Mouse (Mus musculus) kidney, postnatal 0 days (tissue): ENCODE measurements around the gene Atxn7l1. TPM values are rescaled to one million over a fixed set of nuclear protein-coding genes. Genes with fewer than 3 reads are reported as not detected.

Source experiments
- ATAC-seq: fragments of 200-750 bp; cut with Nextera tagmentation; replicated peaks from 2 replicates; pipeline ENCODE4 v1.8.0; 2017; ENCODE audit warnings: low read depth, moderate number of reproducible peaks, moderate TSS enrichment, moderate library complexity; ENCODE audit not compliant: low FRiP score
- DNase-seq: peaks from one replicate; pipeline ENCODE4 v3.0.0-alpha.2; 2016; ENCODE audit warnings: low spot score
- H3K27ac ChIP-seq: fragments of 300-500 bp; sonication (generic); 2 replicates; pipeline ENCODE4 v1.5.1; 2014; ENCODE audit warnings: mild to moderate bottlenecking
- H3K27me3 ChIP-seq: fragments of 300-500 bp; sonication (generic); 2 replicates; pipeline ENCODE4 v1.6.1; 2014; ENCODE audit warnings: low read length, mixed read lengths; ENCODE audit not compliant: insufficient read depth
- H3K36me3 ChIP-seq: fragments of 300-500 bp; sonication (generic); 2 replicates; pipeline ENCODE4 v1.6.1; 2014; ENCODE audit warnings: low read length, mixed read lengths; ENCODE audit not compliant: insufficient read depth
- H3K4me1 ChIP-seq: fragments of 300-500 bp; sonication (generic); replicated peaks from 2 replicates; pipeline ENCODE4 v1.6.1; 2014; ENCODE audit warnings: antibody characterized with exemption, low read length, mixed read lengths; ENCODE audit not compliant: insufficient read depth
- H3K4me2 ChIP-seq: fragments of 300-500 bp; sonication (generic); 2 replicates; pipeline ENCODE4 v1.6.1; 2014; ENCODE audit warnings: mild to moderate bottlenecking, low read length, moderate library complexity, mixed read lengths
- H3K4me3 ChIP-seq: fragments of 300-500 bp; sonication (generic); replicated peaks from 2 replicates; pipeline ENCODE4 v1.5.1; 2014; ENCODE audit warnings: low read depth, low read length
- H3K9ac ChIP-seq: fragments of 300-500 bp; sonication (generic); 2 replicates; pipeline ENCODE4 v1.6.1; 2014; ENCODE audit warnings: low read depth, low read length
- H3K9me3 ChIP-seq: fragments of 300-500 bp; sonication (generic); replicated peaks from 2 replicates; pipeline ENCODE4 v1.6.1; 2016; ENCODE audit warnings: low read length, inconsistent platforms, mixed read lengths
- CTCF ChIP-seq: IDR thresholded peaks from 2 replicates; pipeline ENCODE4 v1.5.1; 2016; ENCODE audit warnings: antibody characterized with exemption, low read depth, mild to moderate bottlenecking, moderate library complexity
- WGBS: fragments of 180-500 bp; shearing (Covaris S2); extraction: QIAGEN DNeasy Blood & Tissue Kit; methylation state at CpG from one replicate; pipeline ENCODE4 v1.1.7; 2014; 5-methylcytosine and 5-hydroxymethylcytosine counted together
- polyA plus RNA-seq: library from polyadenylated mRNA; unstranded; fragments of >200 nt; fragmentation: Nextera tagmentation; extraction: Ambion mirVana; gene quantifications from 2 replicates; pipeline ENCODE4 v1.2.1, GENCODE M21; 2015

Gene Atxn7l1
- polyA plus RNA-seq, 1 experiment from 2014 or later: 9.3 TPM

DNA sequence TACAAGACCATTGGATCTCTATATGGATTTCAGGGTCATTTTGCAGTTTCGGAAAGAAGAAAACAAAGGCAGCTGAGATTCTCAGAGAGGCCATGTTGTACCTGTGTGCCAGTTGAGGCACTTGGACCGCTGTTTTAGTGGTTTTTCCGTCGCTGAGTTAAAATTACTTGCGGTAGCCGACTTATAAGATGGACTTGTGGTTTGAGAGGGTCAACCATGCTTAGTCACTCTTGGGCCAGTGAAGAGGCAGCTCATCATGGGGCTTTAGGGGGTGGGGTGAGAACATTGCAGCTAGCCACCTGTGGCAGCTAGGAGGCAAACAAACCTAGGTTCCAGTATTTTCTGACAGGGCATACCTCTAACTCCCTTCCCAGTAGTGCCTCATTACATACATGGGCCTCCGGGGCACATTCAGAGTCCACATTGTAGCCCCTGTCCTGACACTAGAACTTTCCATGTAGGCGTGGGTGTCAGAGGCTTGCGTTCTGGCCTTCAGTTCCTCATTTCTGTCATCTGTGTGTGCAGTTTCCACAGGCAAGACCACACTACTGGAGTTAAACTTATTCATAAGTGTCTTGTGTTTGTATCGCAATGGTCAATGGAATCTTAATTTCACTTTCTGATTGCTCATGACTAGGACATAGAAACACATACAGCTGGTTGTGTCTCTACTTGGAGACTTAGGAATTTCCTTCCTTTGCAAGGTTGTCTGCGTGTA is 22.4 kb downstream of the Atxn7l1 start:
- 0 out of 2 replicates have a peak, but pooled peaks cover 1% of the 10 kb centered on the region for H3K4me1 ChIP-seq
- 90% methylated on average over 11 of the region's 11 CpGs for WGBS
- no peaks in the 10 kb centered on the region for H3K9me3 ChIP-seq
- TF ChIP-seq CTCF: no peak
- H3K4me2 ChIP-seq: no peak overlapping the region
- no peak for ATAC-seq
- no peak overlapping the region for H3K4me3 ChIP-seq
- no peak overlapping the region for H3K27ac ChIP-seq
- H3K36me3 ChIP-seq: no peaks in the 10 kb centered on the region
- no peak for DNase-seq
- H3K27me3 ChIP-seq: no peaks in the 10 kb centered on the region
- no peak overlapping the region for H3K9ac ChIP-seq

DNA sequence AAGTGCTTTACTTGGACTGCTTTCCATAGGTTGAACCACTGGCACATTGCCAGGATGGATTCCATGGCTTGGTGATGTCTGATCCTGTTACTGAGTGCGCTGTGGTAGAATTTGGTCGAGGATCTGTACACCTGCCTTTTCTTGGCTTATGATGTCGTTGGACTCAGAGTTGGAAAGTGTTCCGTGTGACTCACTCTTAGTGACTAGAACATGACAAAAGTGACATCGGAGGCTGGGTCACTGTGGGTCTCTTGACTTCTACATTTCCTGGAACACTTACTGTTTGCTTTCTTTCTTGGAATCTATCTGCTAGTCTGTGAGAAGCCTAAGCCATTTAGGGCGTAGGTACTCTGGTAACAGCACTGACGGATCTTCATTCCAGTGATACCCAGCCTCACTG is 23.3 kb downstream of the Atxn7l1 start:
- no peak for ATAC-seq

DNA sequence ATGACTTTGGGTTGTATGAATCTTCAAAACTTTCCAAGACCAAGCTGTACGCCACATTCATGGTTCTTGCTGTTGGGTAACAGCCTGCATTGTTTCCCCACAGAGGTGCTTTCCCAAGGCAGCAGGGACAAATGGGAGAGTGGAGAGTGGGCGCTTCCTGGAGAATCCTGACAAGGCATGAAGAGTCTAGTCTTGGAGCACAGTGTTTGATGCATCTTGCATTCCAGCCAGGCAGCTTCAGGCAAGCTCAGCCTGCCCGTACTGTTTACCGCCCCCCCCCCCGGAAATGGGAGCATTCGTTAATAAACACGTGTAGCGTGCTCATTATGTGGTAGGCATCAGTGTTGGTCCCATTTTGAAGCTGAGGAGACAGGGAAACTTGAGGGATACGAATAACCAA is 25.4 kb downstream of the Atxn7l1 start:
- 77% methylated on average over 9 of the region's 9 CpGs for WGBS
- Histone ChIP-seq H3K36me3 (no peaks in the 10 kb centered on the region), H3K27ac (no peak overlapping the region), H3K9me3 (no peaks in the 10 kb centered on the region), H3K4me3 (no peak overlapping the region), H3K4me2 (no peak overlapping the region), H3K27me3 (no peaks in the 10 kb centered on the region), H3K4me1 (peaks cover 15% of the 10 kb centered on the region; the same call in 1 of the 2 replicates), H3K9ac (no peak overlapping the region)
- no peak for TF ChIP-seq CTCF
- DNase-seq: no peak
- ATAC-seq: no peak

More for the DNA sequence above, 23.3 kb downstream of the Atxn7l1 start:
- no peak for DNase-seq
- Histone ChIP-seq H3K9me3 (no peaks in the 10 kb centered on the region), H3K27ac (no peak overlapping the region), H3K36me3 (no peaks in the 10 kb centered on the region), H3K4me3 (no peak overlapping the region), H3K4me1 (peaks cover 9% of the 10 kb centered on the region; the same call in 1 of the 2 replicates), H3K9ac (no peak overlapping the region), H3K4me2 (no peak overlapping the region), H3K27me3 (no peaks in the 10 kb centered on the region)
- WGBS: 82% methylated on average over 7 of the region's 7 CpGs
- no peak for TF ChIP-seq CTCF

DNA sequence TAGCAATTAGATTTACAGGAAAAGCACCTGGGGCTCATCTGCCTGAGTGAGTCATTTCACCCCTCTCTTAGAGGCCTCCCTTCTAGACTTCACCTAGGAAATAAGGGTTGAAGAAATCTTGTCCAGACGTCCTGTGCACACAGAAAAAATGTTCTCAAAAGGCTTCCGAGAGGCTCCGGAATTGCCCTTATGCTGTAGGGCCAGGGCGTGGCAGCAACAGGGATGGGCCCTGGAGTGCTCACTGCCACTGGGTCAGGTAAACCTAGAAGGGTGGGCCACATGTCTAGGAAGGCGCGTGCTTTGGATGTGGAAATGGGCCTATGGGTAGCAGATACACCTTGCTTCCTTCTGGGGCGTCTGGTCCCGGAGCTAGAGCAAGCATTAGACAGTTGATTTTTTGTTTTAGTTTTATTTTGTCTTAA is 26.2 kb downstream of the Atxn7l1 start:
- ATAC-seq (no peak), DNase-seq (no peak)
- Histone ChIP-seq H3K4me2 (no peak overlapping the region), H3K4me3 (no peak overlapping the region), H3K4me1 (peaks cover 15% of the 10 kb centered on the region; the same call in 1 of the 2 replicates), H3K9ac (no peak overlapping the region), H3K27ac (no peak overlapping the region), H3K36me3 (no peaks in the 10 kb centered on the region), H3K9me3 (no peaks in the 10 kb centered on the region), H3K27me3 (no peaks in the 10 kb centered on the region)
- no peak for TF ChIP-seq CTCF
- 90% methylated on average over 8 of the region's 8 CpGs for WGBS

DNA sequence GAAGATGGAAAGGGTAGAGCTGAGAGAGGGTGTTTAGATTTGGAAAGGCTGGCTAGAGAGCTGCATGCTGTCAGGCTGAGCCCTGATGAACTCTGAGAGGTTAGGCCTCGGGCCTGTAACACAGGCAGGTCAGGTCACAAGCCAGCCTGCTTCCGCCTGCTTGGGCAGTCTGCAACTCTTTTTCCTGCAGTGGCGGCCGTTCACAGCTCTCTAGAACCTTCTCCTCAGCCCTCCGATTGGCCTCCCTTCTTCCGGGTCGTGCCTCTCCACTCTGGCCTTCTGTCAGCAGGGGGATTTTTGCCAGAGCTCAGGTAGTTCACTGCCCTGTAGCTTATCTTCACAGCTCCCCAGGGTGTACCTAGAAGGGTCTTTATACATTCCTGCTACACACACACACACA is 26.7 kb downstream of the Atxn7l1 start:
- TF ChIP-seq CTCF: no peak
- no peaks in the 10 kb centered on the region for H3K36me3 ChIP-seq
- no peaks in the 10 kb centered on the region for H3K27me3 ChIP-seq
- peaks cover 15% of the 10 kb centered on the region; the same call in 1 of the 2 replicates for H3K4me1 ChIP-seq
- H3K4me3 ChIP-seq: no peak overlapping the region
- H3K27ac ChIP-seq: no peak overlapping the region
- WGBS: 76% methylated on average over 7 of the region's 7 CpGs
- no peaks in the 10 kb centered on the region for H3K9me3 ChIP-seq
- H3K9ac ChIP-seq: no peak overlapping the region
- ATAC-seq (no peak), DNase-seq (no peak)
- no peak overlapping the region for H3K4me2 ChIP-seq

DNA sequence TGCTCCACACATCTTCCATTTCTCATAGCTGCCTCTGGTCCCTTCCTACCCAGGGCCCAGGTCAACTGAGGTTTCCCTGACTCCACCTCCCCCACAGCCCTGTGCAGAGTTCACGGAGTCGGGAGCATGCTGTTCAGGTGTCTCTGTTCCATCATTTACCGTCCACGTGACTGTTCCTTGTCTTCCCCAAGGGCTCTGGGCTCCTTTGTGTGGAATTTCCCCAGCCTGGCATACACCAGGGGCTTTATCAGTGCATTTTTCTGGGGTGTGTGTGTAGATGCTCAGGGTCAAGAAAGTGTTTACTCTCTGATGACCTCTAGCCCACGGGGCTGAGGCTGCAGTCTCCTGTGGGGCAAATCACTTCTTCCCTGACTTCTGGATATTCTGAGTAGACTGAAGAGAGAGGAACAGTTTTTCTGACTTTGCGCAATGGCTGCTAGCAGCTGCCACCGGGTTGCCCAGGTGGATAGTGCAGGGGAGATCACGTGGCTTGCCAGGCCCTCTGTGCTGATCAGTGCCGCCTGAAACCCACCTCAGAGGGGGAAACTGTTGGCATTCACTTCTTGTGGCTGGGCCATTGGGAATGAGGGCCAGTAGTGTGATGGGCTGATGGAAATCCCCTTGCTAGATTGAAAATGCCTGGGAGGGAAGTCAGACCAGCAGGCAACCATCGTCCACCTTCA is 27.3 kb downstream of the Atxn7l1 start:
- H3K36me3 ChIP-seq: no peaks in the 10 kb centered on the region
- TF ChIP-seq CTCF: no peak
- WGBS: 67% methylated on average over 10 of the region's 10 CpGs
- DNase-seq (no peak), ATAC-seq (no peak)
- no peak overlapping the region for H3K4me3 ChIP-seq
- H3K9ac ChIP-seq: no peak overlapping the region
- H3K27me3 ChIP-seq: no peaks in the 10 kb centered on the region
- H3K4me2 ChIP-seq: no peak overlapping the region
- H3K9me3 ChIP-seq: no peaks in the 10 kb centered on the region
- peaks cover 15% of the 10 kb centered on the region; the same call in 1 of the 2 replicates for H3K4me1 ChIP-seq
- no peak overlapping the region for H3K27ac ChIP-seq
